Mouse (Mus musculus) stomach, postnatal 0 days (tissue): ENCODE measurements around the gene Tmx2.

Experiments used
- CTCF ChIP-seq: IDR thresholded peaks from 2 replicates; pipeline ENCODE4 v1.5.1; 2016; ENCODE audit warnings: antibody characterized with exemption, low read depth, mild to moderate bottlenecking, moderate library complexity
- EP300 ChIP-seq: optimal IDR thresholded peaks from 2 replicates; pipeline ENCODE3; 2016; ENCODE audit warnings: antibody characterized with exemption

- TF ChIP-seq CTCF (no peak), EP300 (no peak)
Observed at GRCm38 (mm10) chr2:84711898-84712297, 33.0 kb upstream of the Tmx2 start.
